In the genomic region with DNA sequence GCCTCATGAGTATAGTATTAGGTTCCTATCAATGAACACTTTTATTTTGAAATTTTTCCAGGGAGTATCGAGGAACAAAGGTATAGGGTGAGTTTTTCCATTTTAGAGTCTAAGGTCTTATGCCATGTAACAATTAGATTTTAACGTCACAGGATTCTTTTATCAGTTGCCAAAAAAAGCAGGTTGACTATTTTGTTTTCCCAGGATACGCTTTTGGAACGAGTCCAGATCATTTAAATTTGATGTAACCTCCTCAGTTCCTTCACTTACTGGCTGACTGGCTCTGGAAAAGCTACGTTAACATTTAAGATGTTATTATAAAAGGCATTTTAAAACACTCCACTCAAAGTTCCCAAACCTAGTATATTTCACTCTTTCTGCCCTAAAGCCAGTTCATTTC, we compare ENCODE assay signal across 20 mouse cellular contexts. TPM values are rescaled to one million over a fixed set of nuclear protein-coding genes. Genes with fewer than 3 reads are reported as not detected.
"Had no signal": no experiment of that assay in that cellular context is flagged by ENCODE, and none has a peak within 500 bp of the region (broad histone marks: within the 10 kb centered on the region; RNA-seq: fewer than 3 reads in every experiment).

No protein-coding gene starts in this region.

- H3K9ac ChIP-seq: liver, embryonic 13.5 days; liver, postnatal 0 days; lung, embryonic 15.5 days; stomach, embryonic 15.5 days had no signal

- H3K36me3 ChIP-seq: liver, embryonic 13.5 days; lung, embryonic 15.5 days; stomach, embryonic 15.5 days had no signal

- H3K4me1 ChIP-seq: liver, embryonic 13.5 days; lung, embryonic 15.5 days; megakaryocyte, embryonic 14.5 days; stomach, embryonic 15.5 days had no signal

- H3K9me3 ChIP-seq: liver, embryonic 13.5 days; lung, embryonic 15.5 days; megakaryocyte, embryonic 14.5 days; stomach, embryonic 15.5 days had no signal

- H3K27ac ChIP-seq: layer of hippocampus, adult 2 months; liver, embryonic 13.5 days; lung, embryonic 15.5 days; macrophage; stomach, embryonic 15.5 days had no signal

- ATAC-seq: liver, postnatal 0 days had no signal

- H3K27me3 ChIP-seq: liver, embryonic 13.5 days; lung, embryonic 15.5 days; megakaryocyte, embryonic 14.5 days; stomach, embryonic 15.5 days had no signal

- H3K4me3 ChIP-seq: layer of hippocampus, adult 2 months; liver, embryonic 13.5 days; lung, embryonic 15.5 days; megakaryocyte, embryonic 14.5 days; stomach, embryonic 15.5 days had no signal

- H3K4me2 ChIP-seq: liver, embryonic 13.5 days; lung, embryonic 15.5 days; midbrain, embryonic 11.5 days; stomach, embryonic 15.5 days had no signal

- DNase-seq: kidney, adult 8-10 months; kidney, postnatal 10 days; kidney, postnatal 4 days; liver; liver, embryonic 13.5 days; liver, postnatal 0 days; lung, postnatal 14 days; right cerebral cortex, postnatal 14 days; thymus, postnatal 36 days had no signal

RNA-seq across cellular contexts. Expression of a gene that starts 20.8 kb away (rescaled TPM):
- polyA plus RNA-seq: liver, embryonic 13.5 days; liver, postnatal 0 days; lung, embryonic 15.5 days; macrophage; midbrain, embryonic 11.5 days; midbrain, postnatal 0 days; neural tube, embryonic 11.5 days; spleen, adult 2 months; stomach, embryonic 15.5 days; testis, adult 2 months; thymus, postnatal 0 days had no signal
